Mouse (Mus musculus): ENCODE measurements around the gene Dus1l.
"Not testable (repeated sequence)": the region's sequence is repeated elsewhere in the genome, so short reads cannot be mapped to it uniquely, and the experiment has no call there.

Dus1l gene

GRCm38 (mm10) chr11:120777123-120777522, 19.1 kb downstream of the Dus1l start:
- DNase-seq (ENCODE audit: low spot score in 2 of 2), result no peak

DNA sequence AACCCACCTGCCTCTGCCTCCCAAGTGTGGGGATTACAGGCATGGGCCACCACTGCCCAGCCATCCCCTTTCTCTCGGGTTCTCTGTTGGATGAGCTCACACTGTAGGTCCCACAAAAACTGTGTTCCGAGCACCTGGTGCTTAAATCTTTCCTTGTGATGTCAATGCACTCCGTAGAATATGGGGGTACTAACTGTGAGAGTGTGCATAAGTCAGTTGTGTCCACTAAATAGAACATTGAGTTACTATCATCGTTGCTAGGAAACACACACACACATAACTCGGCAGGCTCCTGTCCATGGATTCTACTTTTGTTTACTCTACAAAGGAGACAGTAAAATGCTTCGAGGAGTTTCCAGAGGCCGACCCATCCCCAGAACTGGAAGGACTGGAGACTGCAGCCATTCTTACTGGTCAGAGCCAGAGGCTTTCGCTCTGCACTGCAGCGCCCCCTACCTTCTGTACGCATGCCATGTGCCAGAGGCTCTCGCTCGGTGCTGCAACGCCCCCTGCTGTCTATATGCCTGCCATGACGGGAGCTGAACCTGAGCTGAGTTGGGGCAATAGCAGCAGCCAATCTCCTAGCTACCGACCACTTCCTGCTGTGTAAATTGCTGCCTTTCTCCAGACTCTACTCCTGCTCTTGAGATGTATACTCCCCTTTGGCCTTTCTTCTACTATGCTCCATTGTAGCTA, 20.3 kb downstream of the Dus1l start:
- peak; percentile 82 to 93 for DNase-seq (ENCODE audit: low spot score in 2 of 2)

DNA sequence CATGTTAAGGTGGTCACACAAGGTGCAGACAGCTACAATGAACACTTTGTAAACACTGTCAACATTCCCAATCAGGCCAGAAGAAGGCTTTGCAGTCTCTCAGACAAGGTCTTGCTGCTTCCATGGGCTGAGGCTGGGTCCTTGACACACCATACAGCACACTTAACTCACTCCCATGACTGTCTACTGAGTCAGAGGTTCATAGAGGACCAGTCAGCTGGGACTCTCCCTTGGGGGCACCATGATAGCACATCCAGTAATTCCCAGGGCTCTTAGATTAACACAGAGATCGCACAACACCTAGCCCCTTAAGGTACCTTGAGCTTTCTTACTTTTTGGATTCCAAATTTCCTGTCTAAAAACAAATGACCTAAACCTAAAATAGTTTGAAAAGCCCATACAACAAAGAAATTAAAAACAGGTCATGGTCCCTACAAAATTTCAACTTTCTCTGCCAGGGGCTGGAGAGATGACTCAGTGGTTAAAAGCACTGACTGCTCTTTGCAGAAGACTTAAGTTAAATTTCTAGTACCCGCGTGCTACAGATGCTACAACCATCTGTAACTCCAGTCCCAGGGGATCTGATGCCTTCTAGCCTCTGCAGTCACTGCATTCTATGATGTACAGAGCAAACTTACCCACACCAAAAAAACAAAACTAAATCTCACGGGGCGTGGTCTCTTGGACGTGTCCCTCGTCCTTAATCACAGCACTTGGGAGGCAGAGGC, 22.6 kb downstream of the Dus1l start:
- no peak for DNase-seq (ENCODE audit: low spot score in 2 of 2)

GRCm38 (mm10) chr11:120772749-120773148, 23.5 kb downstream of the Dus1l start:
- DNase-seq (ENCODE audit: low spot score in 2 of 2), result no peak

GRCm38 (mm10) chr11:120768206-120768605, 28.0 kb downstream of the Dus1l start:
- no peak for DNase-seq (ENCODE audit: low spot score in 2 of 2)

- DNase-seq (ENCODE audit: low spot score in 2 of 2), result not testable (repeated sequence)
Observed at GRCm38 (mm10) chr11:120767023-120767422, 29.2 kb downstream of the Dus1l start.

DNA sequence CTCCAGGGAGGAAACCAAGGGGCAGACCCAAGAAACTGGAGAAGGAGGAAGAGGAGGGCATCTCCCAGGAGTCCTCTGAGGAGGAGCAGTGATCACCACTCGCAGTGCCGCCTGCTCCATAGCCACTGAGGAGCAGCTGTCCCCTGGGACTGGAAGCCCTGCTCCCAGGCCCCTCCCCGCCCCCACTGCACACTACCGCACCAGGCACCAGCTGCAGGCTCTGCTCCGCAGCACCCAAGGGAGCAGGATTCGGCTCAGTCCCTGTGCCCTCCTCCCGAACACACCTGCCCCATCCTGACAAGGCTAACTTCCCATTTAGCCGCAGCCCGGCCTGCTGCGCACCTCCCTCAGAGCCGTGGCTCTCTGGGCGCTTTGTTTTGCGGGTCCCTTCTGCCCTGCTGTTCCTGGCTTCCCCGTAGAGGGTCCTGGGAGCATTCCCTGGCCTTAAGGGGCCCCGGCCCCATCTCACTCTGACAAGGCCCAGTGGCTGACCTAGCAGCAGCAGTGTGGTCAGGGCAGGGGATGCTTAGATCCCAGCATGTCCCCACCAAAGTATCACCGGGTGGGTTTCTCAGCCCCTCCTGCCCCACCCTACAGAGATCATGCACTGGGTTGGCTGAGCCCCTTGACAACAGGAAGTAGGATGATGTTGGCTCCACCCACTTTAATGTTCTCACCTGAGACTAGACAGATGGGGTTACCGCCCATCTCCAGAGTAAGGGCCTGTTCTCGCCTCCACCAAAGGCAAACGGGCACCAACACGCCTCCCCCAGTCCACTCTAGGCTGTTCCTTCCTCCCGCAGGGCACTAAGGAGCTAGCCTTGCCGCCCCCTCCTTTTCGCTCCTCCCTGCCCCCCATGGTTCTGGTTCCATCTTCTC, 32.8 kb downstream of the Dus1l start:
- DNase-seq (ENCODE audit: low spot score in 2 of 2), result not testable (repeated sequence)

DNA sequence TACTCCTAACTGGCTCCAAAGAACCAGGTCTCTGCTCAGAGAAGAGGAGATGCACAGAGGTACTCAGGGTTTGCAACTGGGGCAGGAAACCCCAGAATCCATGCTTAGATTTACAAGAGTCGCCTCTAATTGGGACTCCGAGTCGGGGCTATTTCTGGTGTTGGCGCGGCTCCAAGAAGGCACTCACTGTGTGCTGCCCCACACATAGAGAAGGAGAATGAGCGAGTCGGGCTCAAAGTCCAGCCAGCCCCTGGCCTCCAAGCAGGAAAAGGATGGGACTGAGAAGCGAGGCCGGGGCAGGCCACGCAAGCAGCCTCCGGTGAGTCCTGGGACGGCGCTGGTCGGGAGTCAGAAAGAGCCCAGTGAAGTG, 33.5 kb downstream of the Dus1l start, which contains the start of gene Hmga1b:
Hmga1b (plus strand) TSS at position 123 of the 370 bp plus-strand sequence.
- not testable (repeated sequence) for DNase-seq (ENCODE audit: low spot score in 2 of 2)

DNA sequence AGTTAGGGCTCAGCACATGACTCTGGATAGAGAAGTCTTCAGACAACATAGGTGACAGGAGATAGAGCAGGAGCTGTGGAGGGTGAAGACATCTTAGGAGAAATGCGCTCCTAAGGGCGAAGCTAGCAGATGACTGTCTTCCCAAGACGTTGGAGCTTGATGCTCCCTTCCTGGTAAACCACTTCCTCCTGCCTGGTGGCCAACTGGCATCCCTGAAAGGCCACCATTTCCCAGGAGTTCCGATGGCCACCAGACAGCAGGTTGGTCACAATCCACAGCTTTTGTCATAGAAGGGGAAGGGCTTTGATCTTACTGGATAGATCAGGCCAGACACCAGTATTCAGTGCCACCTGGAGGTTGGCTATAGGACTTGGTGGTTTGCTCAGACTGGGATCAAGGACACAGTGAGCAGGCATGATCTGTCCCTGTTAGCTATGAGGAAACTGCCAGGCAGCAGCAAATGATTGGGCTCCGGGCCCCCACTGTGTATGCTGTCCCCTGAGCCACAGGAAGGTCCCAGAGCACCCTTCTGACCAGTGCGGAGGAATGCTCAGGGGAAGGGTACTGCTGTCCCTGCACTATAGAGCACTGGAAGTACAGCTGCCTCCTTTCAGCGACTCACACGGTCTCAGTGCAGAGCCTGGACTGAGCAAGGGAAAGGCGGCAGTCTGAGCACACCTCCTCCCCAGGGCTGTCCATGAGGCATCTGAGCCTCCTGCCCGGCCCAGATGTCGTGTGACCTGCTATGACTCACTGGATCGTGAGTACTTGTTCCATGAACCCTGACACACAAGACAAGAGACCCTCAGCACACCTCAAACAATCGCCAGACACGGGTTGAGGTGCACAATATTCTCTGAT, 34.2 kb downstream of the Dus1l start:
- no peak for DNase-seq (ENCODE audit: low spot score in 2 of 2)

- no peak for DNase-seq (ENCODE audit: low spot score in 2 of 2)
Observed at GRCm38 (mm10) chr11:120760236-120760635, 36.0 kb downstream of the Dus1l start.

GRCm38 (mm10) chr11:120751606-120752005, 44.6 kb downstream of the Dus1l start:
- DNase-seq (ENCODE audit: low spot score in 2 of 2), result no peak

GRCm38 (mm10) chr11:120749430-120749829, 46.8 kb downstream of the Dus1l start:
- no peak for DNase-seq (ENCODE audit: low spot score in 2 of 2)

- no peak for DNase-seq (ENCODE audit: low spot score in 2 of 2)
Observed at GRCm38 (mm10) chr11:120747974-120748373, 48.2 kb downstream of the Dus1l start.

- no peak for DNase-seq (ENCODE audit: low spot score in 2 of 2)
Observed at GRCm38 (mm10) chr11:120744121-120744701, 52.0 kb downstream of the Dus1l start.

DNA sequence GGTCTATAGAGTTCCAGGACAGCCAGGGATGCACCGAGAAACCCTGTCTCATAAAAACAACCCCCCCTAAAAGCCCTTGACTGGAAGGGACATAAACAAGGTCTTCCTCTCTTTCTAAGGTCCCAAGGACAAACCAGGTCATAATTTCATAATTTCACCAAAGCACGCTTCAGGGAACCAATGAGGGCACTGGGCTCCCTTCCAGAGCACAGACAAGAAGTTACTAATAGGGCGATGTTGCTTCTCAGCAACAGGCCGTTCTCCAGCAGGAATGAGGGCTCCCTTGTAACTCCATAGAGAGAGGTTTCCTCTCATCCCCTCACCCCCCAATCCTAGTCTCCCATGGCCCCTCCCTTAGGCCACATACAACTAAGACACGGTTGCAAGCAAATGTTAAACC, 55.2 kb downstream of the Dus1l start:
- DNase-seq (ENCODE audit: low spot score in 2 of 2), result no peak

All from frontal cortex, postnatal 14 days (tissue).